Mouse (Mus musculus) cerebellum, postnatal 36 days (tissue): ENCODE results near the gene Eri2.

Source experiments
- DNase-seq, 2 experiments: peaks; one replicate each; pipeline ENCODE4 v3.0.0; 2021 to 2022; ENCODE audit warnings: mixed read lengths in 2 of 2

Eri2 gene

DNA sequence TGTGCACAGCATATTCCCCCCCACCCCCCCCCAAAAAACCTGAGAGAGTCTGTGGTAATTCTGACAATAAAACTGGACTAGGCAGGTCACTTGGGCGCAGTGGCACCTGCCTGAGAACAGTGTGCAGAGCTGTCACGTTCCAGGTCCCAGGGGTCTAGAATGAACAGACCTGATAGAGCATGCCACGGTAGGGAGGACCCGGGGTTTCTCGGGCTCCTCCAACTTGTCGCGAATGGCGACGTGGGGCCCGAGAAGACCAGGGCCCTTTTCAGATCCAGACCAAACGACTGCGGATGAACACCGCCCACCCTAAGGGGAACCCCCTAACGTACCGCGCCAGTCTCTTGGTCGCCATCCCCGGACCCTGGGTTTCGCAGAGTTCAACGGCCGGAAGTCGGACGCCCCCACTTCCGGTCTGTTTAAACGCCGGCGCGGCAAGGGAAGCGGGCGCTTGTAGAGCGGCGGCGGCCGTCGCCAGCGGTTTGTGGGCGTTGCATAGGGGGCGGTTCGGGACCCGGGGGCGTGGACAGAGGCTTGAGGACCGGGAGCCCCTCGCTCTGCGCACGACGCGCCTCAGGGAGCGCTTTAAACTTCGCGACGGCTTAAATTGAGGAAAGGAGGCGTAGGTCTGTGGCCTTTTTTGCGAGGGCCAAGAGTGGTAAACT, at the start of gene Eri2, which contains the start of gene Rexo5:
Eri2 (minus strand) TSS at position 473 of the 665 bp plus-strand sequence.
Rexo5 (plus strand) TSS at position 421 of the 665 bp plus-strand sequence.
- DNase-seq = peak; percentile 67

DNA sequence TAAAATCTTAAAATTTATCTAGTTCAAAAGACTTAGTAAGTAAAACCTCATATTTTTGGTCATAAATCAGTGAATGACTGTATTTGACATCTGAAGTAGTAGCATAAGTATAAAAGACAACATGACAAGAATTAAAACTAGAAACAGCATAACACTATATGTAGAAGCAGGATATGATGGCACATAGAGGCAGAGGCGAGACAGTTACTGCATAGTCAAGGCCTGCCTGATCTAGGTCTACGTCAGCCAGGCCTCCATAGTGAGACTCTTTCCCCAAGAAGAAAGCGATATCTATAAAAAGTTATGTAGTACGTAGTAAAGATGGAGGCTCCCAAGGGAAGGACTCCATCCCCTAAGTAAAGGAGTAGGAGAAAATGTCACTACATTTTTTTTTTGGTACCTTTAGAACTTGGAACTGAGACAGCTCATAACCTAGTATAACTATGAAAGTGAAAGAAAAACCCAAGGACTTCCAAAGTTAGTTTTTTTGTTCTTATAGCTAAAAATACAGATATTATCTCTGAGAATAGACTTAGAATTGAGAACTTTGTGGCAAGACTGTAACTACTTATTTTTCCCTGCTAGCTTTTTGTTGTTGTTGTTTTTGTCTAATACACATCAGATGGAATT, 48.1 kb upstream of the Eri2 start:
- no peak for DNase-seq

DNA sequence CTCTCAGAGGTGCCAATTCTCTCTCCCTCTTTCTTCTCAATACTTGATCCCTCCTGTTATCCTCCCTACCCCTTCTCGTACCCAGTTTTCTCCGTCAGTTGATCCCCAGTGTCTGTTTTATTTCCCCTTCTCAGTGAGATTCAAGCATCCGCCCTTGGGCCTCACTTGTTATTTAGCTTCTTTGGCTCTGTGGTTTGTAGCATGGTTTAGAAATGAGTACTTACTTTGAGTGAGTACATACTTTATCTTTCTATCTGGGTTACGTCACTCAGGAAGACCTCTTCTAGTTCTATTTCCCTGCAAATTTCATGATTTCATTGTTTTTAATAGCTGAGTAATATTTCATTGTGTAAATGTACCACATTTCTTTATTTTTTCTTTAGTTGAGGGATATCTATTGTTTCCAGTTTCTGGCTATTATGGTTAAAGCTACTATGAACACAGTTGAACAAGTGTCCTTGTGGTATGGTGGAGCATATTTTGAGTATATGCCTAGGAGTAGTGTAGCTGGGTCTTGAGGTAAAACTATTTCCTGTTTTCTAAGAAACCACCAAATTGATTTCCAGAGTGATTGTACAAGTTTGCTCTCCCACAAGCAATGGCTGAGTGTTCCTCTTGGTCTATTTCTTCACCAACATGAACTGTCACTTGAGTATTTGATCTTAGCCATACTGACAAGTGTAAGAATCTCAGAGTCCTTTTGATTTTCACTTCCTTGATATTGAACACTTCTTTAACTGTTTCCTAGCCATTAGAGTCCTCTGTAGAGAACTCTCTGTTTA, 42.3 kb upstream of the Eri2 start:
- DNase-seq = no peak

DNA sequence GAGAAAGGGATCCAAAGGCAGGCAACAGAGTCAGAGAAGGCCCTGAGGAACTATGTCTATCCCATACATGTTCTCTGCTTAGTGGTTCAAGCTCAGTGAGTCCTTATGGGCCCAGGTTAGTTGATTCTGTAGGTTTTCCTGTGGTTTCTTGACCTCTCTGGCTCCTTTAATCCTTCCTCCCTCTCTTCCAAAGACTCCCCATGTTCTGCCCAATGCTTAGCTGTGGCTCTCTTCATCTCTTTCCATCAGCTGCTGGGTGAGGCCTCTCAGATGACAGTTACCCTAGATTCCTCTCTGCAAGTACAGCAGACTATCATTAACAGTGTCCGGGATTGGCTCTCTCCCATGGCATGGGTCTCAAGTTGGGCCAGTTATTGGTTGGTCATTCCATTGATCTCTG, 41.5 kb upstream of the Eri2 start:
- no peak for DNase-seq

DNA sequence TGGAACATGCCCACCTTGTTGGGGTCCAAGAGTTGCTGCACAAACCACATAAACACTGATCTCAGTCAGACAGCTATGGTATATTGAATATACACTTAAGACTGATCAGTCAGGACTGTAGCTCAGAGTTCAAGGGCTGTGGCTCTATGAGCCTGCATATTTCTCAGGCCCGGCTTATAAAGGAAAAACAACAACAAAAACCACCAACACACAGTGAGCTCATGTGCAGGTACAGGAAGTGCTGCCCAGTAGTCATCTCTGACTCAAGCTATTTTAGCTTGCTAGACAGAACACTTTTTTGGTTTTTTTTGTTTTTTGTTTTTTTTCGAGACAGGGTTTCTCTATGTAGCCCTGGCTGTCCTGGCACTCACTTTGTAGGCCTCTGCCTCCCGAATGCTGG, 14.9 kb upstream of the Eri2 start:
- DNase-seq = no peak

DNA sequence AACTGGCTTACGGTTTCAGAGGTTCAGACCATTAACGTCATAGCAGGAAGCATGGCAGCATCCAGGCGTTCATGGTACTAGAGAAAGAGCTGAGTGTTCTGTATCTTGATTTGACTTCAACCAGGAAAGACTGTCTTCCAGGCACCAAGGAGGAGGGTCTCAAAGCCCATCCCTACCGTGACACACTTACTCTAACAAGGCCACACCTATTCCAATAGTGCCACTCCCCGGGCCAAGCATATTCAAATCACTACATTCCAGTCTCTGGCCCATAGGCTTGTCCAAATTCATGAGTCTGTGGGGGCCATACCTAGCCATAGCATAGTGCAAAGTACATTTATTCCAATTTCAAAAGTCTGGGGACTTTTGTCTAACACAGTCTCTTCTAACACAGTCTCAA, 13.5 kb upstream of the Eri2 start:
- DNase-seq = no peak

DNA sequence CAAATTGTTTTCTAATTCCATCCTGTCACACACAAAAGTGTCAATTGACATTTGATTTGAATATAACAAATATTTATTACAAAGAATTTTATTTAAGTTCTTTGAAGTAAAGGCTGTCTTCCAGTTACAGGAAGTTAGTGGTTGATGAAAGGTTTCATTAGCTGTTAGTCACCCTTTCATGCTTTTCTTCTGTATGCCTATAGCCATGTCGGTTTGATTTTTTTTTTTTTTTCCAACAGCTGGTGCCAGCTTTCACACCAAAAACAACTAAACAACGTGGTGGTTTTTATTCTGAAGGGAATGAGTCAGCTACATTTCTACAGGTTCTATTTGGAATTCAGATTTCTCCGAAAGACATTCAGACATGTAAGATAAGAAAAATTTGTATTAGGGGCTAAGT, 7.1 kb upstream of the Eri2 start:
- no peak for DNase-seq

DNA sequence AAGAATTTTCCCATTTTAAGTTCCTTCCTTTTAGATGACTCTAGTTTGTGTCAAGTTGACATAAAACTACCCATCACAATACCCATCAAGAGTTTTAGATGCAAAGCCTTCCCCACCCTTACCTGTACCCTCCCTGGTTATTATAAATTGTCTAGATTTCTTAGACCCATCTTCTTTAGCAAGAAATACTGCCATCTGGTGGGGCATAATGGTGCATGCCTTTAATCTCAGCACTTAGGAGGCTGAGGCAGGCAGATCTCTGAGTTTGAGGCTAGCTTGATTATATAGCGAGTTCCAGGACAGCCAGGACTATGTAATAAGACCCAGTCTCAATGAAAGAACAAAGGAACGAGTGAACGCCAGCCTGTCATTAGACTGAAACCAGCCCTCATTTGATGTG, 6.6 kb upstream of the Eri2 start:
- no peak for DNase-seq

DNA sequence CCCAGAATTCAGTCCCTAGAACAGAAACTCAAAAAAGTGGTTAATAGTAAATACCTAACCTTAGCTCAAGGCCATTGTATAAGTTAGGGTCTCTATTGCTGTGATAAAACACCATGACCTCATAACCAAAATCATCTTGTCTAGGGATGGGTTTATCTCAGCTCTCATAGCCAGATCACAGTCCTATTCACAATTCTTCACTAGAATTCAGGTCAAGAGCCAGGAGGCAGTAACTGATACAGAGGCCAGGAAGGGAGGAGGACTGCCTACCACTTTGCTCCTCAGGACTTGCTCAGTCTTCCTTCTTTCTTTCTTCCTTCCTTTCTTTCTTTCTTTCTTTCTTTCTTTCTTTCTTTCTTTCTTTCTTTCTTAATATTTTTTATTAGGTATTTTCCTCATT, 1.5 kb upstream of the Eri2 start:
- no peak for DNase-seq

DNA sequence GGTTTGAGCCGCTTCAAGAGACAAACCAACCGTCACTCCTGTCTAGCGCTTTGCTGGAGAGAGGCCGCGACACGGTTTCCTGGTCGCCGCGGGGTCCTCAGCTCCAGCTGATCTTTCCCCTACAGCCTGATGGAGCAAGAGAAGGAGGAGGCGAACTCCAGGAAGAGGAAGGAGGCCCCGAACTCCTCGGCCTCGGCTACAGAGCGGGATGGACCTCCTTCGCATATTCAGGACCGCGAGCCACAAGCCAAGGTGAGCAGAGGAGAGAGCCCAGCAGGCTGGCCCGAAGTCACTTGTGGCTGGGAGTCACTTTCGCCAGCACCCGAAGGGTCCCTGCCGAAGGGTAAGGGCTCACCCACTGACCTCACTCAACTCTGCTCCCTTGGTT, 387 bp upstream of the Eri2 start:
- DNase-seq = peak in 1 of 2 experiments; percentile 2

DNA sequence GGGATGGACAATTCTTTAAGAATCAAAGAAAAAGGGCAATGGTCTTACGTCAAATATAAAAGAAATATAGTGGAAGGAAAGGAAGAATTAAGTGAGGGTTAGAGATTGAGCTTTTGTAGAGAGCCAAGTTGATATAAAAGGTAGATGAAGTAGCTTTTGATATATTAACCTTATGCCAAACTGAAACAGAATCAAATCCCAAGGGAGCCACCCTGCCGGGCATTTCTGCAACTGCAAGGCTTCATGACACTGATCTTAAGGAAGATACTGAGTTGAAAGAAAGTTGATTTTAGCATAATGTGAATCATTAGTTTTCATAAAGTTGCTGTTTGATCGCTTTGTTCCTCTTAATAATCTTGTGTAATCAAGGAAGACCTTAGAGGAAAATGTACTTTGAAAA, 4.8 kb downstream of the Eri2 start:
- no peak for DNase-seq

DNA sequence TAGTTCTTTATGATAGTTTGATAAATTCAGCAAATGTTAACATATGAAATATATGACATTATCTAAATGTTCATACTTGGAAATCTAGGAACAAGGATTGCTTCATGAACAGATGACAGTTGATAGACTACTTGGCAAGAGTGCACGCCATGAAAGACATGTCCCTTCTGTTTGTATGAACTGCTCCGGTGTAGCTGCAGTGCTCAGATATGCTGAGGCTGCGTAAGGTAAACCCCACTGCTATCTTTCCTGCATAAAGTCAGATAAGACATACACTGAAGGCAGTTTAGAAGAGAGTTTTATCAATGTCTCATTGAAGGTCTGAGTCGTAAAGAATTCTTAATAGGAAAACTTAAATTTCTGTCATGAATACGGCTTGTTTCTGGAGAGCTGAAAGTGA, 8.9 kb downstream of the Eri2 start:
- no peak for DNase-seq

DNA sequence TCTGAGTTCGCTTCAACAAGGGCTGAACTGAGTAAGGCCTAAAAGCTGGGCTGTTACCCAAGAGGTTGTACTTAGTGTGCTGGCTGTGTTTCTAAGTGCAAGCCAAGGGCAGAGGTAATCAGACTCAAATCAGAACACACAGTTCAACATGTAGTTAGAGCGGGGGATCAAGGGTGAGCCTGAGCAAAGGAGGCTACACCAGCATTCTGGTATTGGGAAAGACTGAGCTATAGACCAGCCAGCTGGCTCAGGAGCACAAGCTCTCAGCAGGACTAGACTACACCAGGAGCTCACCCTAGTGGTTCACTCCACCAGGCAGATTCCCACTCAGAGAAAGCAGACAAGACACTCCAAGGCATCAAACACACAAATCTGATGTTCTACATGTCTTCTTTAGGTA, 10.4 kb downstream of the Eri2 start:
- no peak for DNase-seq

DNA sequence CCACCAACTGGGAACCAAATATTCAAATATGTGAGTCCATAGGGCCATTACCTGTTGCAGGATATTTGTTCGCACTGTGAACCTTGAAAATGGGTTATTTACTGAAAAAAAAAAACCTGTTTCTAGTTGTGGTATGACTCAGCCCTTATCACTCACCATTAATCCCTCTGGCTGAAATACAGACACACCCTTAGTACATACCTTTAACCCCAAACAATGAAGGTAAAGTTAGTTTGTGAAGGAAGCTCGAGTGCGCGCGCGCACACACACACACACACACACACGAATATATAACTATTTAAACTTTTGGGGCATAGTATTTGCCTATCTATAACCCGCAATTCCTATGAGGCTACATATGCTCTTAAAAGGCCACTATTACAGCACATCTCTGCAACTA, 24.0 kb downstream of the Eri2 start:
- no peak for DNase-seq

DNA sequence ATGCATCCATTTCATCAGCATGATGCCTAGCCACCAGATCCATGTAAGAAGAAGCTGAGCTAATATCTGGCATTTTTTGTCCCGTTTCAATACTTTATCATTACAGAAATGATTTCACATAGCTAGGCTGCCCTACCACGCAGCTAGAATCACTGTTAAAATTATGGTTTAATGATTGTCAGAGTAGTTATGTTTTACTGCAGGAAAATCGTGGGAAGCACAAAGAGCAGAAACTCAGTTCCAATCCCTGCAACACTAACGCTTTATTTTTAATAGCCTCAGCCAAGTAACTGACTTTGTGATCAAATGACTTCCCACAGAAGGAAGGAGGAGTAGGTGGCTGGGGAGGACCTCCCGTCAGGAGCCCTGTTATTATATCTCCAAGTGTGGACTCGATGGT, 26.9 kb downstream of the Eri2 start:
- no peak for DNase-seq

DNA sequence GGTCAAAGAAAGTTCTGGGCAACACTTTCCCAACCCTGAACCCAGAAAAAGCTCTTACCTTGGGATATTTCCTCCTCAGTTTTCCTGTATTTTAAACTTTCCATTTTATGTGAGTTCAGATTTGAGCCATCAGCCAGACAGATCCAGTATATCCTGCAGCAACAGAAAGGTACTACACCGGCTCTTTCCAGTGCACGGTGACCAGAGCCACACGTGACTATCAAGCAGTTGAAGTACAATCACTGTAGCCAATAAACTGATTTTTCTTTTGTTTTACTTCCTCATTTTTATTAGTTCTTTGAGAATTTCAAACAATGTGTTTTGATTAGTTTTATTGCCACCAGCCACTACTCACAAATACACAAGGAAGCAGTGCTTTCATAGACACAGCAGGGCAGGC, 29.5 kb downstream of the Eri2 start:
- DNase-seq = no peak

DNA sequence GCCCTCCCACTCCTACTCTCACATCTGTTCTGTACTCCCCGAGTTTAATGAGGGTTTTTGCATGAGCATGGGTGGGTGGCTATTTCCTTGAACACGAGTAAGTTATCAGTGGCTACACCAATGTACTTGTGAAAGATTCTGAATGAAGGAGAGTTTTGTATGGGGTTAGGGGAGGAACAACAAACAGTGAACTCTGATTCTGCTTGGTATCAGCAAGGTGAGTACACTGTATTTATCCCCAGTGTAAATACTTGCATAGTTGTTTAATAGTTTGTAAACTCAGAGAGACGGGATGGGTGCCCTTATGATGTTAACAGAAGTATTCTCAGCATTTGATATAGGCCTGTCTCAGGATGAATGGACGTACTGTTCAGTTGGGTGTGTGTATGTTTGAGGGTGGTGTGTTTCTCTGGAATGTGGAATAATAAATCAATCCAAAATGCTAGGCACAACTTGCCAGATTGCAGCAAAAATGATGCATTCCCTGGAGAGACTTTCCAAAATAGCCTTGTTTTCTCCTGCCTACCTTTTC, 31.6 kb downstream of the Eri2 start:
- no peak for DNase-seq

DNA sequence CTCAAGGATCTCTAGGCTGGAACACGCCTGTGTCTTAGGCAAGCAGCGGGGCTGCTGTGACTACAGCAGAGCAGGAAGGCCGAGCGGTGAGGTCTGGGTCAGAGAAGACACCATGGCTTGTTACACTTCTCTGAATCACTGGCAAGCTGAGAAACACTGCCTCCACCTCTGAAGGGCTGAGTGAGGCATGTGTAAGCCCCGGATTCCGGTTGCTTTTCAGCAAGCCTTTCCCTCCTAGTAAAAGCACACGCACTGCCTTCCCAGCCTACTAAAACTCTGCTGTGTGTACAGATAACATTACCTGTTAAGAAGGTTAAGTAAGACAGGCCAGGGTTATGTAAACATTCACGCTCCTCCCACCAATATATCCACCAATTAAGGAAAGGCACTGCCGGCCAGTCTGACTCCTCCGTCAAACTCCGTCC, 33.3 kb downstream of the Eri2 start, which contains the start of gene Acsm3:
Acsm3 (plus strand) TSS at position 397 of the 425 bp plus-strand sequence.
- no peak for DNase-seq

DNA sequence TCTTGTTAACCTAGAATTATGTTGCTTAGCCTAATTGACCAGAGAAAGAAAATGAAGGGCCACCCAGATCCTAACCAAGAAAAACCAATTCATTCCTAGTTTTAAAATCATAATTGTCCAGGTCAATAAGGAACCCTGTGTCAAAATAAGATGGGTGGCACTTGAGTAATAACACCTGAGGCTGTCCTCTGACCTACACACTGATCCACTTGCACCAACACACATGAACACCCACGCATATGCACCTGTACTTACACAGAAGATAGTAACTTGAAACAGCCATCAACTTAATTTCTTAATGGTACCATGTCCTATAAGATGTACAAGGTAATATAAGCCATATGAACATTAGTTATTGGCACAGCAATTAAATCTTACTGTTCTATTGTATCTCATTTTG, 40.2 kb downstream of the Eri2 start:
- no peak for DNase-seq

DNA sequence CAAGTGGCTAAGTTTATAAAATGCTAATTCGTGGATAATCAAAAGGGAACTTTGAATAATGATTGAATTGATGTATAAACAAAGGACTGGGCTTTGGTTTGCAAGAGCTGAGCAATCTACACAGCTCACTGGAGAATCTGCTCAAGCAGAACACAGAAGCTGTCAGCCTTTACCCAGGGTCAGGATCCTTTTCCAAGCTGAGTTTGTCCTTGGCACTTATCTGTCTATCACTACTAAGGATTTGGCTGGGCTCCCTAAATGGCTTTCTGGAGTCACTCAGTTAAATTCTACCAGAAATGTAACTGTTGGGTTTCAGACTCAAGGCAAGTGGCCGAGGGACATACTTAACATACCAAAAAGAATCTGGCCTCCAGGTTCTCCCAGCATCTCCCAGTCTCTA, 43.9 kb downstream of the Eri2 start:
- DNase-seq = no peak

DNA sequence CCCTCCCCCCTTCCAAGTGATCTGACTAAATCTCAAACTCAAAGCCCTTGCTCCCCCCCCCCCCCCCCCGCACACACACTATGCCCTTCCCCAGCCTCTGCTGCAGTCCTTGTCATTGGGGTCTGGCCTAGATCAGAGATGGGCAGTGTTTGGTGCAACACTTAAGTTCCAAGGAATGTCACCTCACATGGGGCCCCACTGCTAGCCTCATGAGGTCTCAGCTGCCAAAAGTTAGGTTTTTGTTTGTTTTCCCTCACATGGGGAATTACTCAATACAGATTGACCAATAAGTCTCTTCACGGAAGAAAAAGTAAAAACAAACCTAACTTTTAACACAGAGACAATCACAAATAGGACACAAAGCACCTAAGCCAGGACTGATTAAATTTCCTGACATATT, 45.1 kb downstream of the Eri2 start:
- no peak for DNase-seq

DNA sequence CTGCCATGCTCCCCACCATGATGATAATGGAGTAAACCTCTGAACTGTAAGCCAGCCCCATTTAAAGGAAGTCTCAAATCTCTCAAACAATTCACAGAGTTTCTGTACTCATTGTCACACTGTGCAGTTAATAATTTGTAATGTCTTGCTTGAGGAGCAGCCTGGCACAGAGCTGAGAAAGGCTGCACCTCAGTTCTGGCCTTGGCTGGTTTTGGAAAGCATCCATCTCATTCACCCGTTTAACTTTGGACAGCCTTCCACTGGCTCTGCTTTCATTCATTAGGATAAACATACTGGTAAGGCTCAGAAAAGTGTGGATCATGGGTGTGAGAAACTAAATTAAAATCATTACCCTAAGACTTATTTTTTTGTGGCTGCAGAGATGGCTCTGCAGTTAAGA, 48.0 kb downstream of the Eri2 start:
- no peak for DNase-seq

DNA sequence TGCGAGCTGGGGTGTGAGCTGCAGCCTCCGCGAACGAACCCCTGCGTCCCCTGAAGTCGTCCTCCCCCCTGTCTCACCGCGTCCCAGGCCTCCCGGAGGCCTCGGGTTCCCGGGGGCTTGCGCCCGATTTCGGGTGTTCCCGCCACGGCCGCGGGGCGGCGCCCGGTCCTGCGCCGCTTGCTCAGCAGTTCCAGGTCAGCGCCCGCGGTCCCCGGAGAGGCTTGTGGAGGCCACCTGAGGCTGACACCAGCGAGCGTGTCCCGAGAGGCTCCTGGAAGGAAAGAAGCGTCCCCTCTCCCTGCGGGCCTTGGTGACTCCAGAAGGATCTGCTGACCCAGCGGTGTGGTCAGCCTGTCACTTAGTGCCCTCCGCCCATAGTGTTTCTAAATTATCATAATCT, 49.5 kb downstream of the Eri2 start:
- no peak for DNase-seq
